Mouse (Mus musculus) right cerebral cortex, postnatal 10 days (tissue): ENCODE data around the gene Ube2j2.

ENCODE experiments used
- DNase-seq, 2 experiments: peaks; one replicate each; pipeline ENCODE4 v3.0.0; 2021; ENCODE audit warnings: low spot score in 2 of 2

Ube2j2 gene

GRCm38 (mm10) chr4:155943534-155944249 lies at the start of gene Ube2j2:
Ube2j2 (plus strand) TSS chr4:155943831.
- peak; percentile 96 to 97 for DNase-seq

GRCm38 (mm10) chr4:155894311-155894881 lies 49.2 kb upstream of the Ube2j2 start:
- peak; percentile 86 for DNase-seq

GRCm38 (mm10) chr4:155895216-155895615 lies 48.4 kb upstream of the Ube2j2 start:
- DNase-seq, result peak; percentile 90 to 92

- DNase-seq, result peak in 1 of 2 experiments; percentile 32
Observed at GRCm38 (mm10) chr4:155895826-155896225, 47.8 kb upstream of the Ube2j2 start.

- no peak for DNase-seq
Observed at GRCm38 (mm10) chr4:155896461-155896860, 47.2 kb upstream of the Ube2j2 start.

GRCm38 (mm10) chr4:155898318-155898717 lies 45.3 kb upstream of the Ube2j2 start:
- no peak for DNase-seq

GRCm38 (mm10) chr4:155899355-155899754 lies 44.3 kb upstream of the Ube2j2 start:
- DNase-seq, result peak; percentile 22 to 26

- peak; percentile 77 to 79 for DNase-seq
Observed at GRCm38 (mm10) chr4:155901205-155901604, 42.4 kb upstream of the Ube2j2 start.

GRCm38 (mm10) chr4:155903246-155903645 lies 40.4 kb upstream of the Ube2j2 start:
- peak; percentile 25 to 27 for DNase-seq

GRCm38 (mm10) chr4:155904318-155905102 lies 39.1 kb upstream of the Ube2j2 start:
- DNase-seq, result peak; percentile 45 to 49

GRCm38 (mm10) chr4:155905634-155906033 lies 38.0 kb upstream of the Ube2j2 start:
- peak in 1 of 2 experiments; percentile 18 for DNase-seq

GRCm38 (mm10) chr4:155906125-155906524 lies 37.5 kb upstream of the Ube2j2 start:
- peak in 1 of 2 experiments; percentile 19 for DNase-seq

GRCm38 (mm10) chr4:155907003-155907402 lies 36.6 kb upstream of the Ube2j2 start:
- DNase-seq, result peak; percentile 18 to 24

GRCm38 (mm10) chr4:155908281-155908680 lies 35.4 kb upstream of the Ube2j2 start:
- peak; percentile 28 to 33 for DNase-seq

GRCm38 (mm10) chr4:155908751-155909150 lies 34.9 kb upstream of the Ube2j2 start:
- peak; percentile 19 to 26 for DNase-seq

GRCm38 (mm10) chr4:155932031-155932430 lies 11.6 kb upstream of the Ube2j2 start:
- no peak for DNase-seq

- DNase-seq, result peak; percentile 71 to 85
Observed at GRCm38 (mm10) chr4:155943049-155943452, 580 bp upstream of the Ube2j2 start.

GRCm38 (mm10) chr4:155944271-155944670 lies 640 bp downstream of the Ube2j2 start:
- DNase-seq, result no peak

- DNase-seq, result no peak
Observed at GRCm38 (mm10) chr4:155947094-155947493, 3.5 kb downstream of the Ube2j2 start.

- DNase-seq, result no peak
Observed at GRCm38 (mm10) chr4:155955491-155955890, 11.9 kb downstream of the Ube2j2 start.

GRCm38 (mm10) chr4:155959275-155959674 lies 15.6 kb downstream of the Ube2j2 start:
- DNase-seq, result peak; percentile 75 to 85
